Mouse (Mus musculus): ENCODE results near the gene Ttll3.

Ttll3 gene

GRCm38 (mm10) chr6:113377496-113378385 is 11.3 kb upstream of the Ttll3 start, which contains the start of the genes Tada3 and Arpc4:
Gene Tada3 (minus strand): TSS chr6:113377883.
Gene Arpc4 (plus strand): TSS chr6:113378115.
- DNase-seq (ENCODE audit: low read depth in 1 of 2, low spot score in 2 of 2), result peak; percentile 82 to 89

DNA sequence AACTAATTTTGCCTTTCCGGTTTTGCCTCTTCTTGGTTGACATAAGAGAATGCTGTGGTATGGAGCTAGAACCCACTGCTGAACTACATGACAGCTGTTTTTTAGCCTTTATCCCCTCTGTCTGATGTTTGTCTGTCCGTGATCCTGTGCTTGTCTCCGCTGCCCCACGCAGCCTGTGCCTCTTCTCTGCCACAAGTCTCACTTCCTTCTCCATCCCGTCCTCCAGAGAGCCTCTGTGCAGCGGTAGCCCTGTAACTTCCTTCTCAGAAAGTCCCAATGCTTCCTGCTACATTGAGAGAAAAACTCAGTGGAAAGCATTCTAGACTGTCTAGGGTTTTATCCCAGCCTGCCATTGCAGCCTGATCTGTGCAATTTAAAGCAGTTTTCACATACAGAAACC is 9.8 kb upstream of the Ttll3 start:
- DNase-seq (ENCODE audit: low read depth in 1 of 2, low spot score in 2 of 2), result peak; percentile 9 to 34

DNA sequence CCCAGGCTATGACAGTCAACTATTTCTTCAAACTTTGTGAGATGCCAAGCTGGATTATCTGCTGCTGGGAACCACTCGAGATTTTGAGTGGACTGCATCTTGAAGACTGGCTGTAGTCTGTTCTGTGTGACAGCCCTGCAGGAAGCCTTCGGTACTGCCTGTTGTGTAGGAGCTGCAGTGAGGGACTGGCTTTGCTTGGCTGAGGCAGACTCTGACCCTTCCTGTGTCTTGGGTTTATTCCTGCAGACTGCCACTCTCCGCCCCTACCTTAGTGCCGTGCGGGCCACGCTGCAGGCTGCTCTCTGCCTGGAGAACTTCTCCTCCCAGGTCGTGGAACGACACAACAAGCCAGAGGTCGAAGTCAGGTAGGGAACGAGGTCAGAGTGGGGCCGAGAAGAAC is 8.6 kb upstream of the Ttll3 start:
- DNase-seq (ENCODE audit: low read depth in 1 of 2, low spot score in 2 of 2), result no peak

GRCm38 (mm10) chr6:113384351-113384927 is 4.6 kb upstream of the Ttll3 start:
- DNase-seq (ENCODE audit: low read depth in 1 of 2, low spot score in 2 of 2), result no peak

DNA sequence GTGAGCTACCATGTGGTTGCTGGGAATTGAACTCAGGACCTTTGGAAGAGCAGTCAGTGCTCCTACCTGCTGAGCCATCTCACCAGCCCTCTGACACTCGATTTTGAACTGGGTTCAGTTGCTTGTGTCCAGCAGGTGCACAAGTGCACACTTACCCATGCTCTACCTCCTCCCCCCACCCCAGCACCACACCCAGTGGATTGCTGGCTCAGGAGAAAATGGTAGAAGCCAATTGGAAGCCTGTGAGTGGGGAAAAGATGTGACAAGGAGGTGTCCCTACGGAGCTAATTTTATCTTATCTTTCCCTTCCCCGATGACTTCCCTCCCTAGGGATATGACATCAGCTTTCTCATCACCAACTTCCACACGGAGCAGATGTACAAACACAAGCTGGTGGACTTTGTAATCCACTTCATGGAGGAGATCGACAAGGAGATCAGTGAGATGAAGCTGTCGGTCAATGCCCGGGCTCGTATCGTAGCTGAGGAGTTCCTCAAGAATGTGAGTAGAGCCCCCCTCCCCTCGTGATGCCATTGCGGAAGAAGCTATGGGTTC is 3.8 kb upstream of the Ttll3 start:
- no peak for DNase-seq (ENCODE audit: low read depth in 1 of 2, low spot score in 2 of 2)

DNA sequence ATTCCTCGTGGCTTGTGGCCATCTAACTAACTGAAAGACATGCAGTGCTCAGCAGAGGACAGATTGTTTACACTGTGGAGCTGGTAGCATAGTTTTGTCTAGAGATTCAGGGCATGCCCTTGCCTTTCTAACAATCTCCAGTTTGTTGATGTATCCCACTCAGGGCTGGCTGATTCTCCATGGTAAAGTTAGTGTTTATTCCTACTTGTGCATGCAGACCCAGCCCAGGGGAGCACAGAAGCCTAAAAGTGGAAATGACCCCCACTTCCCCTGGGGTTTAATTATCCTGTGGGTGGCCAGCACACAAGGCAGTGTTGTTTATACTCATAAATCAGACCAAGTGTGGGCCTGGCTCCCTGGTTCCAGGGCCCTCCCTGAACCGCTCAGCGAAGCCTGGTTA is 3.0 kb upstream of the Ttll3 start:
- DNase-seq (ENCODE audit: low read depth in 1 of 2, low spot score in 2 of 2), result no peak

GRCm38 (mm10) chr6:113390715-113391114 is 1.7 kb downstream of the Ttll3 start:
- DNase-seq (ENCODE audit: low read depth in 1 of 2, low spot score in 2 of 2), result no peak

DNA sequence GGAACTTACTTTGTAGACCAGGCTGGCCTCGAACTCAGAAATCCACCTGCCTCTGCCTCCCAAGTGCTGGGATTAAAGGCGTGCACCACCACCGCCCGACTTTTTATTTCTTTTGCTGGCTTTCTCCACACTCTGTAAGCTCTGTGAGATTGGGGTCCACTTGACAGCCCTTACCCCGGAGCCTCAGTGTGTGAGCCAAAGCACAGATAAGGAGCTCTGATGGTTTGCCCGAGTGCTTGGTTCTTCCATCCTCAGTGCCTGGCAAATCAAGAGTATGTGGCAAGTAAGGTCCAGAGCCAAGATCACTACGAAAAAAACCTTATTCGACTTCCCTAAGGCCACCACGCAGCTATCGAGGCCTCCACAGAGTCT is 2.9 kb downstream of the Ttll3 start:
- DNase-seq (ENCODE audit: low read depth in 1 of 2, low spot score in 2 of 2), result no peak

DNA sequence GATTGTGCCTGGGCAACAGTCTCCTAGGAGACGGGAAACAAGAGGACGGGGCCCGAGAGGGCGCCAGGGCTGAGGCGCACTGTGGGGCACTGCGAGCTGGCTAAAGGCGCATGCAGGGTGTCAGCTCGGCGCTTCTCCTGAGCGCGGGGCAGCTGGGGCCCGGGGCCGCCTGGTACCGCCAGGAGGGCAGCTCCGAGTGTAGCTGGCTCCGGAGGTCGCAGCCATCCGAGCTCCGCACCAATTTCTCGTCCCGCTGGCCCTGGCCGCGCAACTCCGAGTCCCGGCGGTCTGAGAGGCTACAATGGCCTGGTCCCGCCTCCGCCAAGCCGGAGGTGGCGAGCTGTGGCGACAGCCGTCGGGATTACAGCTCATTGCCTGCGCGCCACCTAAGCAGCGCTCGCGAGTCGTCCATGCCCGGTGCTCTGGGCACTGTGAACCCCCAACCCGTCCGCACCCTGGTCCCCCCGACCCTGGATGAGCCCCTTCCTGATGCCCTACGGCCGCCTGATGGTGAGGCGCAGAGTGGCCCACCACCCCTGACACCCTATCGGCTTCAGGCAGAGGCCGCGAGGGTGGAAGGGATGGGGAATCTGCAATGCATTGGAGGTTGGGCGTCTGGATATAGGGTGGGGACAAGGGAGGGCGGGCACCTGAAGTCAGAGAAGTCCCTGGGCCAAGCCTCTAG is 3.5 kb downstream of the Ttll3 start:
- DNase-seq (ENCODE audit: low read depth in 1 of 2, low spot score in 2 of 2), result no peak

- DNase-seq (ENCODE audit: low read depth in 1 of 2, low spot score in 2 of 2), result no peak
Observed at GRCm38 (mm10) chr6:113393951-113394350, 4.9 kb downstream of the Ttll3 start.

GRCm38 (mm10) chr6:113394811-113395210 is 5.8 kb downstream of the Ttll3 start:
- DNase-seq (ENCODE audit: low read depth in 1 of 2, low spot score in 2 of 2), result no peak

DNA sequence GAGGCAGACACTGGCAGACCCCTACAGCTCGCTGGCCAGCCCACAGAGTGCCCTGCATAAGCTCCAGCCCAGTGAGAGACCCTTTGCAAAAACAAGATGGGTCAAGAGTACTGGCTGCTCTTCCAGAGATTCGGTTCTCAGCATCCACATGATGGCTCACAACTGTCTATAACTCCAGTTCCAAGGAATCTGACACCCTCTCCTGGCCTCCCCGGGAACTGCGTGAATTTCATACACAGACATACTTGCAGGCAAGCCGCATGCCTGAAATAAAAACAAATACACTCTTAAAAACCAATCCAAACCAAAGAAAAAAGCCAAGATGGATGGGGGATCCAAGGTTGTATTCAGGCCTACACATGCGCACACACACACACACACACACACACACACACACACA is 6.4 kb downstream of the Ttll3 start:
- no peak for DNase-seq (ENCODE audit: low read depth in 1 of 2, low spot score in 2 of 2)

GRCm38 (mm10) chr6:113396270-113397030 is 7.4 kb downstream of the Ttll3 start:
- DNase-seq (ENCODE audit: low read depth in 1 of 2, low spot score in 2 of 2), result no peak

- no peak for DNase-seq (ENCODE audit: low read depth in 1 of 2, low spot score in 2 of 2)
Observed at GRCm38 (mm10) chr6:113402094-113402493, 13.0 kb downstream of the Ttll3 start.

- no peak for DNase-seq (ENCODE audit: low read depth in 1 of 2, low spot score in 2 of 2)
Observed at GRCm38 (mm10) chr6:113404649-113405448, 15.8 kb downstream of the Ttll3 start.

- DNase-seq (ENCODE audit: low read depth in 1 of 2, low spot score in 2 of 2), result no peak
Observed at GRCm38 (mm10) chr6:113405483-113405882, 16.4 kb downstream of the Ttll3 start.

GRCm38 (mm10) chr6:113406683-113407082 is 17.6 kb downstream of the Ttll3 start:
- no peak for DNase-seq (ENCODE audit: low read depth in 1 of 2, low spot score in 2 of 2)

- DNase-seq (ENCODE audit: low read depth in 1 of 2, low spot score in 2 of 2), result no peak
Observed at GRCm38 (mm10) chr6:113410001-113410400, 20.9 kb downstream of the Ttll3 start.

DNA sequence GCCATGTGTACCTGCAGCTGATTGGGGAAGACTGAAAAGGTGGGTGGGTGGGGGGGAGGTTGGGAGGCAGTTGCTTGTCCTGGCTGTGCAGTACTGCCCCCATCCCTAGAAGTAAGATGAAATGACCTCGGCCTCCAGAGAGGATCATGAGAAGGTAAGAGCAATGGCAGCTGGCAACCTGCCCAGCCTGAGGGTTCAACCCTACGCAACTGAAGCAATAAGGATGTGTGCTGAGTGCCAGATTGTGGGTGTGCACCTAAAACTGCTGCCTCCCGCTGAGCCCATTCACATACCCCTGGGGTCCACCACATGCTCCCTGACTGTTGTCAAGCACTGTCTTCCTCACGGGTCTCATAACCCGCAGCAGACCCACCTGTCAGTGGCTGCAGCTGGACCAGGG is 27.4 kb downstream of the Ttll3 start:
- no peak for DNase-seq (ENCODE audit: low read depth in 1 of 2, low spot score in 2 of 2)

Data from monocyte, adult 2 months (primary cell).